Mouse (Mus musculus) kidney, postnatal 0 days (tissue): Measurements from ENCODE around the gene Gm17349. TPM values are rescaled to one million over a fixed set of nuclear protein-coding genes. Genes with fewer than 3 reads are reported as not detected.
"Not testable (repeated sequence)": the region's sequence is repeated elsewhere in the genome, so short reads cannot be mapped to it uniquely, and the experiment has no call there.

Experiments used
- ATAC-seq: fragments of 200-750 bp; cut with Nextera tagmentation; replicated peaks from 2 replicates; pipeline ENCODE4 v1.8.0; 2017; ENCODE audit warnings: low read depth, moderate number of reproducible peaks, moderate TSS enrichment, moderate library complexity; ENCODE audit not compliant: low FRiP score
- DNase-seq: peaks from one replicate; pipeline ENCODE4 v3.0.0-alpha.2; 2016; ENCODE audit warnings: low spot score
- H3K27ac ChIP-seq: fragments of 300-500 bp; sonication (generic); 2 replicates; pipeline ENCODE4 v1.5.1; 2014; ENCODE audit warnings: mild to moderate bottlenecking
- H3K27me3 ChIP-seq: fragments of 300-500 bp; sonication (generic); 2 replicates; pipeline ENCODE4 v1.6.1; 2014; ENCODE audit warnings: low read length, mixed read lengths; ENCODE audit not compliant: insufficient read depth
- H3K36me3 ChIP-seq: fragments of 300-500 bp; sonication (generic); 2 replicates; pipeline ENCODE4 v1.6.1; 2014; ENCODE audit warnings: low read length, mixed read lengths; ENCODE audit not compliant: insufficient read depth
- H3K4me1 ChIP-seq: fragments of 300-500 bp; sonication (generic); replicated peaks from 2 replicates; pipeline ENCODE4 v1.6.1; 2014; ENCODE audit warnings: antibody characterized with exemption, low read length, mixed read lengths; ENCODE audit not compliant: insufficient read depth
- H3K4me2 ChIP-seq: fragments of 300-500 bp; sonication (generic); 2 replicates; pipeline ENCODE4 v1.6.1; 2014; ENCODE audit warnings: mild to moderate bottlenecking, low read length, moderate library complexity, mixed read lengths
- H3K4me3 ChIP-seq: fragments of 300-500 bp; sonication (generic); replicated peaks from 2 replicates; pipeline ENCODE4 v1.5.1; 2014; ENCODE audit warnings: low read depth, low read length
- H3K9ac ChIP-seq: fragments of 300-500 bp; sonication (generic); 2 replicates; pipeline ENCODE4 v1.6.1; 2014; ENCODE audit warnings: low read depth, low read length
- H3K9me3 ChIP-seq: fragments of 300-500 bp; sonication (generic); replicated peaks from 2 replicates; pipeline ENCODE4 v1.6.1; 2016; ENCODE audit warnings: low read length, inconsistent platforms, mixed read lengths
- CTCF ChIP-seq: IDR thresholded peaks from 2 replicates; pipeline ENCODE4 v1.5.1; 2016; ENCODE audit warnings: antibody characterized with exemption, low read depth, mild to moderate bottlenecking, moderate library complexity
- WGBS: fragments of 180-500 bp; shearing (Covaris S2); extraction: QIAGEN DNeasy Blood & Tissue Kit; methylation state at CpG from one replicate; pipeline ENCODE4 v1.1.7; 2014; 5-methylcytosine and 5-hydroxymethylcytosine counted together
- polyA plus RNA-seq: library from polyadenylated mRNA; unstranded; fragments of >200 nt; fragmentation: Nextera tagmentation; extraction: Ambion mirVana; gene quantifications from 2 replicates; pipeline ENCODE4 v1.2.1, GENCODE M21; 2015

Gm17349 gene
- polyA plus RNA-seq, 1 experiment from 2014 or later = not detected

DNA sequence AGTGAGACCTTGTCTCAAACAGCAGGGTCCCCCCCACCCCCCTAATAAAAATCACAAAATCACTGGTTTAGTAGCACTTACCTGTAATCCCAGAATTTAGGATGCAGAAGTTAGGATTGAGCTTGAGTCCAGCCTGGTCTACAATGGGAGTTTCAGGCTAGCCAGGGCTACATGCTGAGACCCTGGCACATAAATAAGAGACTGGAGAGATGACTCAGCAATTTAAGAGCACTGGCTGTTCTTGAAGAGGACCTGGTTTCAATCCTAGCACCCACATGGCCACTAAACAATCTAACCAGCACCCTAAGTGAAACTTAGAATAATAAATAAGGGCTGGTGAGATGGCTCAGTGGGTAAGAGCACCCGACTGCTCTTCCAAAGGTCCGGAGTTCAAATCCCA, 25.9 kb upstream of the Gm17349 start:
- Histone ChIP-seq H3K27ac (no peak overlapping the region), H3K9me3 (no peaks in the 10 kb centered on the region), H3K9ac (no peak overlapping the region), H3K27me3 (no peaks in the 10 kb centered on the region), H3K4me2 (no peak overlapping the region), H3K4me3 (no peak overlapping the region), H3K36me3 (peaks cover 22% of the 10 kb centered on the region; the same call in 1 of the 2 replicates), H3K4me1 (no peaks in the 10 kb centered on the region)
- DNase-seq = no peak
- WGBS = 85% methylated on average over 2 of the region's 2 CpGs
- TF ChIP-seq CTCF = no peak
- no peak for ATAC-seq

DNA sequence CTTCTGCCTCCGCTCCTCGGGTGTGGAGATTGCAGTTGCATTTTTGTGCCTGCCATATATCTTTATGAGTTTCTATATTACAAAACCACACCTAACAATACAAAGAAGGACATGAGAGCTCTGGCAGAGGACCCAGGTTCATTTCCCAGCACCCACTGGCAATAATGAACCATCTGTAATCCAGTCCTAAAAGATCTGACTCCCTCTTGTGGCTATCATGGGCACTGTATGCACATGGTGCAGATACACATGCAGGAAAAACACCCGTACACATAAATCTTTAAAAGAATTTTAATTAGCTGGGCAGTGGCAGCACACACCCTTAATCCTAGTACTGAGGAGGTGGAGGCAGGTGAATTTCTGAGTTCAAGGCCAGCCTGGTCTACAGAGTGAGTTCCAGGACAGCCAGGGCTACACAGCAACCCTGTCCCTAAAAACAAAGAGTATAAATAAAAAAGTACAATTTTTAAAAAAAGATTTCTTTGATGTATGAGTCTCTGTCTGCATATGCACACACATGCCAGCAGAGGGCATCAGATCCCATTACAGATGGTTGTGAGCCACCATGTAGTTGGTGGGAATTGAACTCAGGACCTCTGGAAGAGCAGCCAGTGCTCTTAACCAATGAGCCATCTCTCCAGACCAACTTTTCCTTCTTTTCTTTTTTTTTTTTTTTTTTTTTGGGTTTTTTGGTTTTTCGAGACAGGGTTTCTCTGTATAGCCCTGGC, 23.9 kb upstream of the Gm17349 start:
- H3K9me3 ChIP-seq = no peaks in the 10 kb centered on the region
- no peaks in the 10 kb centered on the region for H3K27me3 ChIP-seq
- no peak overlapping the region for H3K4me3 ChIP-seq
- no peak overlapping the region for H3K9ac ChIP-seq
- WGBS = 94% methylated on average over 3 of the region's 4 CpGs
- no peak overlapping the region for H3K27ac ChIP-seq
- H3K4me1 ChIP-seq = peaks cover 7% of the 10 kb centered on the region
- H3K36me3 ChIP-seq = peaks cover 11% of the 10 kb centered on the region; the same call in 1 of the 2 replicates
- TF ChIP-seq CTCF = peak; percentile 51
- ATAC-seq (no peak), DNase-seq (no peak)
- no peak overlapping the region for H3K4me2 ChIP-seq

DNA sequence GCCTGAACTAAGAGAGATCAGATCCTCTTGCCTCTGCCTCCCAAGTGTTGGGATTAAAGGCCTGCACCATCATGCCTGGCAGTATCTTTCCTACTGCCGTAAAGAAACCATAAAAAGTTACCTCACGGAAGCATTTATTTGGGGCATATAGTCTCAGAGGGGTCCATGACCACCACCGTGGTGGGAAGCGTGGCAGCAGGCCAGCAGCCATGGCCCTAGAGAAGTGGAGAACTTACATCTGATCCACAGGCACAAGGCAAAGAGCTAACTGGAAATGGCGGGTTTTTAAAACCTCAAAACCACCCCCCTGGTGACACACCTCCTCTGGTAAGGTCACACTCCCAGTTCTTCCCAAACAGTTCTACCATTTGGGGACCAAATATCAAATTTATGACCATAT, 22.9 kb upstream of the Gm17349 start:
- Histone ChIP-seq H3K27me3 (no peaks in the 10 kb centered on the region), H3K27ac (no peak overlapping the region), H3K36me3 (peaks cover 10% of the 10 kb centered on the region; the same call in 1 of the 2 replicates), H3K4me2 (no peak overlapping the region), H3K9me3 (no peaks in the 10 kb centered on the region), H3K9ac (no peak overlapping the region), H3K4me1 (peaks cover 17% of the 10 kb centered on the region), H3K4me3 (no peak overlapping the region)
- ATAC-seq = no peak
- 93% methylated on average over 5 of the region's 5 CpGs for WGBS
- TF ChIP-seq CTCF = no peak
- no peak for DNase-seq

DNA sequence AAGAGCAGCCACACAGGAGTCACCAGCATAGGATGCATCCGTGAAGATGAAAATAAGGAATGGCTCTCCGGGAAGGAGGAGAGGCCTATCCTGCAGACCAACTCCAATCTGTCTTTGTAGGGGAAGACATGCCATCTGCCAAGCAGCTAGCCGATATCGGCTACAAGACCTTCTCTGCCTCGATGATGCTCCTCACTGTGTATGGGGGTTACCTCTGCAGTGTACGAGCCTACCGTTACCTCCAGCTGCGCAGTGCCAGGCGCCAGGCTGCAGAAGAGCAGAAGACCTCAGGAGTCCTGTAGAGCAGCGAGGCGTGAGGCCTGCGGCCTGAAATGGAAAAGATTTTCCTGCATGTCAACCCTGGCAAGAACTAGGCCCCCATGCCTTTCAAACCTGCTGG, 22.2 kb upstream of the Gm17349 start:
- Histone ChIP-seq H3K9me3 (no peaks in the 10 kb centered on the region), H3K9ac (no peak overlapping the region), H3K27ac (no peak overlapping the region), H3K4me3 (no peak overlapping the region), H3K4me2 (no peak overlapping the region), H3K4me1 (peaks cover 22% of the 10 kb centered on the region), H3K36me3 (peaks cover 10% of the 10 kb centered on the region; the same call in 1 of the 2 replicates), H3K27me3 (no peaks in the 10 kb centered on the region)
- no peak for TF ChIP-seq CTCF
- ATAC-seq = no peak
- WGBS = 98% methylated on average over 12 of the region's 12 CpGs
- DNase-seq = no peak

DNA sequence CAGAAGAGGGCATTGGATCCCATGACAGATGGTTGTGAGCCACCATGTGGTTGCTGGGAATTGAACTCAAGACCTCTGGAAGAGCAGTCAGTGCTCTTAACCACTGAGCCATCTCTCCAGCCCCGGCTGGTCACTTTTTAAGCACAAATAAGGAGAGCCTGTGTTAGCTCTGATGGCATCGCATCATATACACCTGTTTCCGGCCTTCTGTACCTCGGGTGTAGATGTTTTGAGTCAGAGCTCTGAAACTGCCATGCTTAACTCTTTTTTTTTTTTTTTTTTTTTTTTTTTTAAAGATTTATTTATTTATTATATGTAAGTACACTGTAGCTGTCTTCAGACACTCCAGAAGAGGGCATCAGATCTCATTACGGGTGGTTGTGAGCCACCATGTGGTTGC, 21.7 kb upstream of the Gm17349 start:
- not testable (repeated sequence) for DNase-seq, H3K9me3 ChIP-seq, H3K27ac ChIP-seq, H3K4me3 ChIP-seq, H3K4me2 ChIP-seq, ATAC-seq, H3K27me3 ChIP-seq, H3K9ac ChIP-seq, H3K36me3 ChIP-seq
- H3K4me1 ChIP-seq = peaks cover 26% of the 10 kb centered on the region
- WGBS = 87% methylated on average over 4 of the region's 5 CpGs

DNA sequence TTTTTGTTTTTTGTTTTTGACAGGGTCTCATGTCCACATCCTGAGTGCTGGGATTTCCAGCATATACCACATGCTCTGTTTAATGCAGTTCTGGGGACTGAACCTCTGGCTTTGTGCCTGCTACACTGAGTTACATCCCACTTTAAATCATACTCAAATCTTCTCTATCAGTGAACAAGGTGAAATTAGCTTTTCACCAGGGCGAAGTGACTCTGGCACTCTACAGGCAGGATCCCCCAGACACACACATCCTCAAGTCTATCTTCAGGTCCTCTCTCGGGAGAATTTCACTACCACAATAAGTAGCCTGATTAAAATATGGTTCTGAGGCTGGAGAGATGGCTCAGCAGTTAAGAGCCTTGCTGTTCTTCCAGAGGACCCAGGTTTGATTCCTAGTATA, 21.3 kb upstream of the Gm17349 start:
- H3K9me3 ChIP-seq = no peaks in the 10 kb centered on the region
- no peak for TF ChIP-seq CTCF
- peaks cover 26% of the 10 kb centered on the region for H3K4me1 ChIP-seq
- DNase-seq = no peak
- WGBS = 80% methylated on average over 2 of the region's 2 CpGs
- no peaks in the 10 kb centered on the region for H3K27me3 ChIP-seq
- peaks cover 10% of the 10 kb centered on the region; the same call in 1 of the 2 replicates for H3K36me3 ChIP-seq
- ATAC-seq = no peak
- H3K4me3 ChIP-seq = peak overlapping the region; percentile 83
- H3K27ac ChIP-seq = no peak overlapping the region
- peak overlapping the region; percentile 77 for H3K4me2 ChIP-seq
- H3K9ac ChIP-seq = peak overlapping the region; percentile 91
